Mouse (Mus musculus): ENCODE data around the gene Gpkow. TPM values are rescaled to one million over a fixed set of nuclear protein-coding genes. Genes with fewer than 3 reads are reported as not detected.
A peak's percentile ranks its signal among the peaks of the same experiment; 100 is the strongest.

Gpkow gene
- total RNA-seq, 2 experiments from 2014 or later = 38.0 to 40.1 TPM

- no peak for DNase-seq
These were observed 48.5 kb downstream of the Gpkow start for GRCm38 (mm10) chrX:7745429-7745828.

GRCm38 (mm10) chrX:7750432-7751116, 53.6 kb downstream of the Gpkow start, which contains the start of gene Ccdc120:
Gene Ccdc120 (minus strand): TSS chrX:7750905.
- DNase-seq = peak; percentile 74

GRCm38 (mm10) chrX:7753627-7754026, 56.7 kb downstream of the Gpkow start:
- DNase-seq = peak; percentile 43

Other genes starting within 250 kb of the Gpkow start
- under 1 TPM; 0.30 to 0.45 TPM for gene Foxp3, start 123.5 kb upstream of the Gpkow start, total RNA-seq (2021)
- gene Ppp1r3f, start 122.8 kb upstream of the Gpkow start, total RNA-seq (2021) = 1 to 10 TPM; 3.2 to 3.5 TPM
- gene Ccdc22, start 91.6 kb upstream of the Gpkow start, total RNA-seq (2021) = 10 to 100 TPM; 17.8 to 20.1 TPM
- gene Cacna1f, start 90.0 kb upstream of the Gpkow start, total RNA-seq (2021) = not detected
- gene Syp, start 58.7 kb upstream of the Gpkow start, total RNA-seq (2021) = 10 to 100 TPM; 44.4 to 58.6 TPM
- gene Prickle3, start 39.9 kb upstream of the Gpkow start, total RNA-seq (2021) = 10 to 100 TPM in 1 of 2 experiments, 1 to 10 TPM in 1; 9.2 to 18.0 TPM
- 10 to 100 TPM; 71.5 to 72.6 TPM for gene Plp2, start 25.7 kb upstream of the Gpkow start, total RNA-seq (2021)
- gene Magix, start 15.9 kb upstream of the Gpkow start, total RNA-seq (2021) = 1 to 10 TPM; 5.3 to 5.8 TPM
- gene Wdr45, start 17.2 kb downstream of the Gpkow start, total RNA-seq (2021) = 10 to 100 TPM; 57.2 to 57.5 TPM
- gene Gm45208, start 25.1 kb downstream of the Gpkow start, total RNA-seq (2021) = not detected
- gene Praf2, start 31.3 kb downstream of the Gpkow start, total RNA-seq (2021) = 10 to 100 TPM; 12.3 to 13.9 TPM
- 1 to 10 TPM; 5.2 to 6.9 TPM for gene Ccdc120, start 53.8 kb downstream of the Gpkow start, total RNA-seq (2021)
- 10 to 100 TPM; 35.7 to 39.3 TPM for gene Tfe3, start 65.4 kb downstream of the Gpkow start, total RNA-seq (2021)
- 10 to 100 TPM; 34.2 to 48.2 TPM for gene Gripap1, start 92.6 kb downstream of the Gpkow start, total RNA-seq (2021)
- 1 to 10 TPM; 1.2 to 2.1 TPM for gene Kcnd1, start 125.2 kb downstream of the Gpkow start, total RNA-seq (2021)
- gene Otud5, start 144.2 kb downstream of the Gpkow start, total RNA-seq (2021) = 10 to 100 TPM; 49.6 to 54.7 TPM
- 1 to 10 TPM; 6.2 to 9.2 TPM for gene Pim2, start 181.1 kb downstream of the Gpkow start, total RNA-seq (2021)
- 10 to 100 TPM; 23.2 to 27.0 TPM for gene Slc35a2, start 186.9 kb downstream of the Gpkow start, total RNA-seq (2021)
- 10 to 100 TPM; 66.3 to 79.2 TPM for gene Pqbp1, start 202.1 kb downstream of the Gpkow start, total RNA-seq (2021)
- 10 to 100 TPM; 88.3 to 94.3 TPM for gene Timm17b, start 202.2 kb downstream of the Gpkow start, total RNA-seq (2021)
- not detected for gene Gm10491, start 210.7 kb downstream of the Gpkow start, total RNA-seq (2021)
- not detected for gene Gm10490, start 212.4 kb downstream of the Gpkow start, total RNA-seq (2021)
- gene Pcsk1n, start 222.7 kb downstream of the Gpkow start, total RNA-seq (2021) = 10 to 100 TPM; 37.3 to 41.2 TPM
- not detected for gene Eras, start 231.5 kb downstream of the Gpkow start, total RNA-seq (2021)